In the genomic region with DNA sequence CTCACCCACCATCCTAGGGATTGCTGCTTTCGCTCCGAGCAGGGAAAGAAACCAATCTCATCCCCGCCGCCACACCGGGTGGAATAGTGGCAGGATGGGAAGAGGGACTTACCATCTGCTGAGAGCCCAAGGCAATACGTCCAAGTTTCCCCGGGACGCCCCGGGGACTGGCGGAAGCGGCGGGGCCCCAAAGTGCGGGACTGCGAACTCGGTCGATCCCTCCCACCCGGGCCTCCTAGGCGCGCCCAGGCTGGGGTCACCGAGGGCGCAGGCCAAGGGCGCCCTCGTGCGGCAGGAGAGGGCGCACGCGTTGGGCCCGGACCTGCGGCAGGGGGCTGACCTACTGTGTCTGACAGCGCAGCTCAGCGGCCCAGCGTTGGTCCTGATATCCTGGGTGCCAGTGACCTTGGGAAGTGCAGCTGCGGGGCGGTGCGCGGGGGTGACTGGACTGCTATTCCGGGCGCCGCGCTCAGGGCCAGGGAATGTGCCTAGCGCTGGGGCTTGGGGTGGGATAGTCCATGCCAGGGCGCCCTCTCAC, we compare ENCODE assay signal across 8 mouse cellular contexts. TPM values are rescaled to one million over a fixed set of nuclear protein-coding genes. Genes with fewer than 3 reads are reported as not detected.
DNase-seq lines count a peak whose midpoint lies in the region; ATAC-seq and TF ChIP-seq lines count a peak whose summit lies in the region.

Adamtsl5 (minus strand) TSS at position 169 of the 538 bp plus-strand sequence.

- no peak for DNase-seq in cerebellum, adult 11 months
- DNase-seq in brain, adult 2 months (ENCODE audit: low read depth, low spot score), result peak; percentile 46
- DNase-seq in hindbrain, embryonic 11.5 days (ENCODE audit: low spot score), result peak; percentile 79
- DNase-seq in liver, embryonic 14.5 days (ENCODE audit: low read depth in 3 of 3, low spot score in 3 of 3), result peak in 1 of 3 experiments; percentile 55
- DNase-seq in neural tube, embryonic 10.5 days (ENCODE audit: extremely low spot score, low spot score), result peak; percentile 74
- peak; percentile 72 to 73 for DNase-seq in urinary bladder, postnatal 4 days (ENCODE audit: low spot score in 2 of 2)

- under 1% methylated on average over 40 of the region's 42 CpGs for WGBS in forebrain, embryonic 15.5 days
- 1% methylated on average over 42 of the region's 42 CpGs for WGBS in hindbrain, embryonic 11.5 days
- WGBS in liver, embryonic 14.5 days (ENCODE audit: insufficient replicate concordance), result 1% methylated on average over 42 of the region's 42 CpGs

- H3K4me1 ChIP-seq in forebrain, embryonic 15.5 days, result peaks cover 18% of the 10 kb centered on the region
- H3K4me1 ChIP-seq in hindbrain, embryonic 11.5 days (replicated peaks; ENCODE audit: control insufficient read depth, insufficient read depth, low read length), result peaks cover 5% of the 10 kb centered on the region; the same call in 1 of the 2 replicates
- H3K4me1 ChIP-seq in liver, embryonic 14.5 days (replicated peaks; ENCODE audit: control insufficient read depth in 2 of 2, insufficient read depth in 2 of 2, low read length in 1 of 2), result peaks cover 21 to 29% of the 10 kb centered on the region in 2 experiments

- no peak within 1 kb of the TSS for H3K27ac ChIP-seq in forebrain, embryonic 15.5 days (replicated peaks)
- no peak within 1 kb of the TSS for H3K27ac ChIP-seq in hindbrain, embryonic 11.5 days (ENCODE audit: low read depth, low read length)
- H3K27ac ChIP-seq in liver, embryonic 14.5 days, result no peak within 1 kb of the TSS

- H3K36me3 ChIP-seq in forebrain, embryonic 15.5 days, result no peaks in the 10 kb centered on the region
- H3K36me3 ChIP-seq in hindbrain, embryonic 11.5 days (ENCODE audit: control insufficient read depth, insufficient read depth, low read length), result no peaks in the 10 kb centered on the region
- H3K36me3 ChIP-seq in liver, embryonic 14.5 days (replicated peaks; ENCODE audit: control insufficient read depth, insufficient read depth, low read depth), result no peaks in the 10 kb centered on the region

- H3K9ac ChIP-seq in forebrain, embryonic 15.5 days (replicated peaks), result no peak within 1 kb of the TSS
- 0 out of 2 replicates have a peak within 1 kb of the TSS, but pooled peaks have one; percentile 16 for H3K9ac ChIP-seq in hindbrain, embryonic 11.5 days (ENCODE audit: low read depth, low read length)
- peak within 1 kb of the TSS; percentile 34; the same call in 1 of the 2 replicates for H3K9ac ChIP-seq in liver, embryonic 14.5 days (replicated peaks)

- TF ChIP-seq CTCF in liver, embryonic 14.5 days (IDR thresholded peaks at IDR 0.05; ENCODE audit: low read depth), result peak; percentile 87

- peak within 1 kb of the TSS; percentile 6; the same call in 1 of the 2 replicates for H3K4me3 ChIP-seq in forebrain, embryonic 15.5 days
- no peak within 1 kb of the TSS; the same call in 1 of the 2 replicates for H3K4me3 ChIP-seq in hindbrain, embryonic 11.5 days (ENCODE audit: low read depth, low read length)
- peak within 1 kb of the TSS; percentile 48 to 62 for H3K4me3 ChIP-seq in liver, embryonic 14.5 days (ENCODE audit: insufficient read depth in 1 of 2, low read depth in 2 of 2, low read length in 2 of 2)

- peak within 1 kb of the TSS; percentile 14; the same call in 1 of the 2 replicates for H3K4me2 ChIP-seq in forebrain, embryonic 15.5 days (replicated peaks)
- H3K4me2 ChIP-seq in hindbrain, embryonic 11.5 days (replicated peaks; ENCODE audit: low read depth, low read length), result peak within 1 kb of the TSS; percentile 25
- H3K4me2 ChIP-seq in liver, embryonic 14.5 days (ENCODE audit: low read depth), result peak within 1 kb of the TSS; percentile 61

- H3K27me3 ChIP-seq in forebrain, embryonic 15.5 days, result peaks cover 90% of the 10 kb centered on the region
- peaks cover 89% of the 10 kb centered on the region for H3K27me3 ChIP-seq in hindbrain, embryonic 11.5 days (ENCODE audit: control insufficient read depth, insufficient read depth, low read length)
- peaks cover 43% of the 10 kb centered on the region for H3K27me3 ChIP-seq in liver, embryonic 14.5 days (ENCODE audit: control insufficient read depth, insufficient read depth, low read length)

- TF ChIP-seq EP300 in liver, embryonic 14.5 days (IDR thresholded peaks at IDR 0.05; ENCODE audit: low read depth), result no peak

- 0 out of 2 replicates have a peak, but pooled peaks have one; percentile 4 for ATAC-seq in cerebellum, adult (ENCODE audit: insufficient number of reproducible peaks, low FRiP score, low TSS enrichment)
- ATAC-seq in forebrain, embryonic 15.5 days (replicated peaks), result no peak
- peak; percentile 33; the same call in 1 of the 2 replicates for ATAC-seq in hindbrain, embryonic 11.5 days (ENCODE audit: low FRiP score)
- ATAC-seq in liver, embryonic 14.5 days (ENCODE audit: insufficient read depth), result 0 out of 2 replicates have a peak, but pooled peaks have one; percentile 7

- no peaks in the 10 kb centered on the region for H3K9me3 ChIP-seq in forebrain, embryonic 15.5 days
- no peaks in the 10 kb centered on the region for H3K9me3 ChIP-seq in hindbrain, embryonic 11.5 days (ENCODE audit: control insufficient read depth, low read length)
- no peaks in the 10 kb centered on the region for H3K9me3 ChIP-seq in liver, embryonic 14.5 days (ENCODE audit: control insufficient read depth, low read length)

RNA-seq across cellular contexts. Expression of gene Adamtsl5, which starts in this region (rescaled TPM):
- 0.32 and 0.61 TPM in 2 replicates for polyA plus RNA-seq in forebrain, embryonic 15.5 days (2015; fragmentation: Nextera tagmentation; extraction: Ambion mirVana)
- polyA plus RNA-seq in hindbrain, embryonic 11.5 days (2014; fragmentation: Nextera tagmentation; extraction: Ambion mirVana), result 0.54 and 0.70 TPM in 2 replicates
- 1.9 and 2.1 TPM in 2 replicates for polyA plus RNA-seq in liver, embryonic 14.5 days (2012; rRNA removed)
- polyA plus RNA-seq in liver, embryonic 14.5 days (2014; fragmentation: Nextera tagmentation; extraction: Ambion mirVana), result 1.3 TPM in 2 replicates

Comparison
In these comparisons a context has a peak if more than half of its experiments do, and no peak if none do; other contexts are left out.
1. Peak in DNase-seq, ATAC-seq, H3K9ac ChIP-seq and H3K4me2 ChIP-seq in hindbrain, embryonic 11.5 days; RNA of the gene not detected or under 1 TPM.